Mouse (Mus musculus): ENCODE measurements around the gene Rps2.

GRCm38 (mm10) chr17:24751528-24751927 lies 33.6 kb downstream of the Rps2 start:
- no peak for TF ChIP-seq CTCF (IDR thresholded peaks at IDR 0.05; ENCODE audit: low read depth, low read length)
- TF ChIP-seq POLR2A (IDR thresholded peaks at IDR 0.05; ENCODE audit: borderline replicate concordance, low read depth, low read length): no peak
